Mouse (Mus musculus): ENCODE results near the gene Gzmc. TPM values are rescaled to one million over a fixed set of nuclear protein-coding genes. Genes with fewer than 3 reads are reported as not detected.
"Not testable (repeated sequence)": the region's sequence is repeated elsewhere in the genome, so short reads cannot be mapped to it uniquely, and the experiment has no call there.

Gene Gzmc
- polyA plus RNA-seq (2015; fragmentation: Nextera tagmentation; extraction: Ambion mirVana) = 0.17 and 0.43 TPM in 2 replicates

DNA sequence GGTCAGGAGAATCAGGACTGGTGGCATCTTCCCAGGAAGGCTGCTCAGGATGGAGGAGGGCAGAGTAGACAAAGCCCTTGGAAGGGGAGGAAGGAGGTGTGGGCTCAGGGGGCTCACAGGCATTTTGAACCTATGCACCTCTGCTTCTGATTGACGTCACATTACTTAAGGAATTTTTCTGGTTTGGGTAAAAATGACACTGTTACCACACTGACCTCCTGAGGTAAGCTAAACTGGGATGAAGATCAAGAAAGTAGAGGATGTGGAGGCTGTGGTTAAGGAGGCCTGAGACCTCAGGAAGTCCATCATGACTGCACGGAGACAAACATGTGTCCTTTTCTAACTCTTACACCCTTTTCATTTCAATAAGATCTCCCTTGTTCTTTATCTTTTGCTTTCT, at the start of gene Gzmc:
Gene Gzmc, minus strand, starts transcription at position 101 of the 400 bp plus-strand sequence.
- Histone ChIP-seq H3K27me3 (ENCODE audit: control insufficient read depth, insufficient read depth, low read length) (no peaks in the 10 kb centered on the region), H3K4me1 (ENCODE audit: control insufficient read depth, insufficient read depth, low read length) (no peaks in the 10 kb centered on the region)
- no peak for ATAC-seq (replicated peaks; ENCODE audit: extremely low read depth, insufficient read depth, low FRiP score)

DNA sequence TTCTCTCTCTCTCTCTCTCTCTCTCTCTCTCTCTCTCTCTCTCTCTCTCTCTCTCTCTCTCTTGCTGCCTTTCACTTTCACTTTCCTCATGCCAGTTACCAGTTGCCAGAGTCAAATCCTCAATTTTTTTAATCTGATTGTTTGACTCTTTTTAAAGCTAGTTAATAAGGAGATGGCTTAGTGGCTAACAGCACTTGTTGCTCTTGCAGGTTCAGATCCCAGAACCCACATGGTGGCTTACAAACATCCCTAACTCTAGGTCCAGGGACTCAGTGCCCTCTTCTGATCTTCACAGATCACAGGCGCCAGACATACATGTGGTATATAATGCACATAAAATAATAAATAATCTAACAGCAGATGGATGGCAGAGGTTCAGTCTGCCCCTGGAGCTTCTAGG, 49.4 kb upstream of the Gzmc start:
- no peaks in the 10 kb centered on the region for H3K27me3 ChIP-seq (ENCODE audit: control insufficient read depth, insufficient read depth, low read length)
- no peak for ATAC-seq (replicated peaks; ENCODE audit: extremely low read depth, insufficient read depth, low FRiP score)
- no peaks in the 10 kb centered on the region for H3K9me3 ChIP-seq (replicated peaks; ENCODE audit: control insufficient read depth, low read length)
- H3K27ac ChIP-seq (ENCODE audit: low read length) = no peak overlapping the region
- WGBS = 87% methylated on average over 1 of the region's 1 CpGs
- no peak overlapping the region for H3K9ac ChIP-seq (ENCODE audit: low read length)
- no peak overlapping the region for H3K4me2 ChIP-seq (ENCODE audit: low read depth, low read length)
- H3K36me3 ChIP-seq (ENCODE audit: control insufficient read depth, insufficient read depth) = no peaks in the 10 kb centered on the region
- no peaks in the 10 kb centered on the region for H3K4me1 ChIP-seq (ENCODE audit: control insufficient read depth, insufficient read depth, low read length)
- no peak overlapping the region for H3K4me3 ChIP-seq (ENCODE audit: low read length)

More for the DNA sequence above, at the start of gene Gzmc:
- no peaks in the 10 kb centered on the region for H3K36me3 ChIP-seq (ENCODE audit: control insufficient read depth, insufficient read depth)
- no peaks in the 10 kb centered on the region for H3K9me3 ChIP-seq (replicated peaks; ENCODE audit: control insufficient read depth, low read length)
- no peak within 1 kb of the TSS for H3K4me3 ChIP-seq (ENCODE audit: low read length)
- WGBS = 72% methylated on average over 2 of the region's 2 CpGs
- H3K27ac ChIP-seq (ENCODE audit: low read length) = no peak within 1 kb of the TSS
- H3K4me2 ChIP-seq (ENCODE audit: low read depth, low read length) = no peak within 1 kb of the TSS
- no peak within 1 kb of the TSS for H3K9ac ChIP-seq (ENCODE audit: low read length)

DNA sequence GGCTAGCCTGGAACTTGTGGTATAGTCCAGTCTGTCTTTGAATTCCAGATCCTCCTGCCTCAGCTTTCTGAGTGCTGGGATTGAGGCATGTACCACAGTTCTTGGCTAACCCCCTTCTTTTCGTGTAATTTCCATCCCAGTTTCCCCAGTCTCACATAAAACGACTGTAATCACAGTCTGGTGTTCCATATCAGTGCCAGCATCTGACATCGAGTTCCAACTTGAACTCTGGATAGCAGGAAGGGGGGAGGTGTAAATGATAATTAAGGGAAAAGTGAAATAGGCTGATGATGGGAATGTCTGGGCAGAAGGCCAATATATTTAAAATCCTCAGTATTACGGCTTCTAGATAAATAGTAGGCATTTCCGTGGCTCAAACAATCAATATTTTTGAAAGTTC, 46.6 kb upstream of the Gzmc start:
- Histone ChIP-seq H3K9me3 (replicated peaks; ENCODE audit: control insufficient read depth, low read length) (no peaks in the 10 kb centered on the region), H3K36me3 (ENCODE audit: control insufficient read depth, insufficient read depth) (no peaks in the 10 kb centered on the region), H3K27ac (ENCODE audit: low read length) (no peak overlapping the region), H3K4me1 (ENCODE audit: control insufficient read depth, insufficient read depth, low read length) (no peaks in the 10 kb centered on the region), H3K4me3 (ENCODE audit: low read length) (no peak overlapping the region), H3K4me2 (ENCODE audit: low read depth, low read length) (no peak overlapping the region), H3K27me3 (ENCODE audit: control insufficient read depth, insufficient read depth, low read length) (no peaks in the 10 kb centered on the region), H3K9ac (ENCODE audit: low read length) (no peak overlapping the region)
- whole genome bisulfite sequencing = 45% methylated on average over 5 of the region's 5 CpGs
- ATAC-seq (replicated peaks; ENCODE audit: extremely low read depth, insufficient read depth, low FRiP score) = no peak

DNA sequence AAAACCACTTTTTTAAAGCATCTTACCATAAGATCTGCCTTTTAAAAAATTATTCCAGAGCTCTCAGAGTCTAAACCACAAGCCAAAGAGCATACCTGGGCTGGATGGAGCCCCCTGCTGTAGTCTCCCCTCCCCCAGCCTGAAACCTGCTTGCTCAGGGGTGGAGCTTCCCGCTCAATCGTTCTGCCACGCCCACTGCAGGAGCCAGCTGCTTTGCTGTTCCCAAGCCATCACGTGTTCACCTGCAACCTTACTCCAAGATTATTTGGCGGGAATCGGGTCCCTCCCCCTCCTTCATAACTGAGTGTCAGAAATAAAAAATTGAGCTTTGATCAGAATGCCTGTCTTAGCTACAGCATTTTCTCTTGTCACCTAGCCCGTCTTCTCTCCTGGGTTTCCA, 44.2 kb upstream of the Gzmc start:
- H3K4me2 ChIP-seq (ENCODE audit: low read depth, low read length); H3K27me3 ChIP-seq (ENCODE audit: control insufficient read depth, insufficient read depth, low read length); H3K9me3 ChIP-seq (replicated peaks; ENCODE audit: control insufficient read depth, low read length); ATAC-seq (replicated peaks; ENCODE audit: extremely low read depth, insufficient read depth, low FRiP score); H3K4me1 ChIP-seq (ENCODE audit: control insufficient read depth, insufficient read depth, low read length); H3K4me3 ChIP-seq (ENCODE audit: low read length); H3K9ac ChIP-seq (ENCODE audit: low read length); H3K27ac ChIP-seq (ENCODE audit: low read length); H3K36me3 ChIP-seq (ENCODE audit: control insufficient read depth, insufficient read depth): not testable (repeated sequence)
- 38% methylated on average over 7 of the region's 7 CpGs for WGBS

DNA sequence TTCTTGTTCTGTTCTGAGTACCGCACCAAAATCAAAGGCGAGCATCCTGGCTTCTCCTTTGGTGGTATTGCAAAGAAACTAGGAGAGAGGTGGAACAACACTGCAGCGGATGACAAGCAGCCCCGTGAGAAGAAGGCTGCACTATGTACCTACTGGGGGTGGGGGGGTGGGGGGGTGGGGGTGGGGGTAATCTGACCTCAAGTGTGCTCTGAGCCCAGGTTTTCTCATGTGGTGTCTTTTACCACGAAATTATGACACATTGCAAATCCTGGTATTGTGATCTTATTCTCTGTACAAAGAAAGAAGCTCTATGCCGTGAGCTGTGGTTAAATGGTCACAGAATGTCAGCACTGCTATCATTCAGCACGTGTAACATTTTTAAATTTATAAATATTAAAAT, 41.6 kb upstream of the Gzmc start:
- WGBS = 68% methylated on average over 7 of the region's 7 CpGs
- H3K9ac ChIP-seq (ENCODE audit: low read length); H3K27ac ChIP-seq (ENCODE audit: low read length); ATAC-seq (replicated peaks; ENCODE audit: extremely low read depth, insufficient read depth, low FRiP score); H3K4me2 ChIP-seq (ENCODE audit: low read depth, low read length); H3K27me3 ChIP-seq (ENCODE audit: control insufficient read depth, insufficient read depth, low read length); H3K36me3 ChIP-seq (ENCODE audit: control insufficient read depth, insufficient read depth); H3K4me1 ChIP-seq (ENCODE audit: control insufficient read depth, insufficient read depth, low read length); H3K4me3 ChIP-seq (ENCODE audit: low read length); H3K9me3 ChIP-seq (replicated peaks; ENCODE audit: control insufficient read depth, low read length): not testable (repeated sequence)

DNA sequence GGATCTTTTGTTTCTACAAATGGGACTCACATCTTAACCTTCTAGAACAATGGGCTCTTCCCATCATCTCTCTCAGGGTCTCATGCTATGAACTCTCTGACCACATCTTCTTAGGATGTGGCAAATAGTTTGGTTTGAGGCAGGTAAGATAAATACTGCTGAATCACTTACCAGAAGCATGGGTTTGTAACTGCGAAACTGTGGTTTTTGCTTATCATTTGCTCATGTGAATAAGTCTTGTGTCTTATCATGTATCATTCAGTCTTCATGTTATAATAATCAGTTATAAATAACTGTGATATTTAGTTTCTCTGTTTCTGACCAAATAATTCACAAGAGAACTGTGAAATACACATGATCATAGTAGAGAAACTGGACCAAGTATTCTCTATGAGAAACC, 31.7 kb upstream of the Gzmc start:
- H3K4me2 ChIP-seq (ENCODE audit: low read depth, low read length) = no peak overlapping the region
- H3K9ac ChIP-seq (ENCODE audit: low read length) = no peak overlapping the region
- no peak overlapping the region for H3K27ac ChIP-seq (ENCODE audit: low read length)
- no peaks in the 10 kb centered on the region for H3K36me3 ChIP-seq (ENCODE audit: control insufficient read depth, insufficient read depth)
- no peaks in the 10 kb centered on the region for H3K9me3 ChIP-seq (replicated peaks; ENCODE audit: control insufficient read depth, low read length)
- 88% methylated on average over 1 of the region's 1 CpGs for whole genome bisulfite sequencing
- H3K27me3 ChIP-seq (ENCODE audit: control insufficient read depth, insufficient read depth, low read length) = no peaks in the 10 kb centered on the region
- ATAC-seq (replicated peaks; ENCODE audit: extremely low read depth, insufficient read depth, low FRiP score) = no peak
- no peaks in the 10 kb centered on the region for H3K4me1 ChIP-seq (ENCODE audit: control insufficient read depth, insufficient read depth, low read length)
- no peak overlapping the region for H3K4me3 ChIP-seq (ENCODE audit: low read length)

DNA sequence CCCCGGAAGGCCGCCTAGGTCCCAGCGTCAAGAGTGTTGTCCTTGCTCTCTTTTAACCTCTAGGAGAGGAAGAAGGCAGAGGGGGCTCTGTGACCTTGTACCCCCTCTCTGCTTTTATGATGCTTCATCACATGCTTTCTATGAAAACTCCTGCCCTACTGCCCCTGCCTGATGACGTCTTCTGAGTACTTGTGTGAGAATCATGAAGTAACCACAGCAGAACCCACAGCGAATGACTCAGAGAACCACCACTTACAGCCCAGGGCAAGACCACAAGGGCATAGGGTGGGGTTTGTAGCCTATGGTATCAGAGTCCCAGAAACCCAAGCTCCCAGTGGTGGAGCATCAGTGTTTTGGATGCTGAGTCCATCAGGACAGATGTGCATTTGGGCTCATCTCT, 27.7 kb upstream of the Gzmc start, which contains the start of gene Gzmb:
Gene Gzmb, minus strand, starts transcription at position 108 of the 400 bp plus-strand sequence.
- H3K27ac ChIP-seq (ENCODE audit: low read length) = no peak within 1 kb of the TSS
- no peaks in the 10 kb centered on the region for H3K27me3 ChIP-seq (ENCODE audit: control insufficient read depth, insufficient read depth, low read length)
- no peak within 1 kb of the TSS for H3K4me3 ChIP-seq (ENCODE audit: low read length)
- H3K9ac ChIP-seq (ENCODE audit: low read length) = no peak within 1 kb of the TSS
- no peaks in the 10 kb centered on the region for H3K9me3 ChIP-seq (replicated peaks; ENCODE audit: control insufficient read depth, low read length)
- no peak for ATAC-seq (replicated peaks; ENCODE audit: extremely low read depth, insufficient read depth, low FRiP score)
- H3K4me2 ChIP-seq (ENCODE audit: low read depth, low read length) = no peak within 1 kb of the TSS
- H3K36me3 ChIP-seq (ENCODE audit: control insufficient read depth, insufficient read depth) = no peaks in the 10 kb centered on the region
- 77% methylated on average over 5 of the region's 5 CpGs for WGBS
- no peaks in the 10 kb centered on the region for H3K4me1 ChIP-seq (ENCODE audit: control insufficient read depth, insufficient read depth, low read length)

DNA sequence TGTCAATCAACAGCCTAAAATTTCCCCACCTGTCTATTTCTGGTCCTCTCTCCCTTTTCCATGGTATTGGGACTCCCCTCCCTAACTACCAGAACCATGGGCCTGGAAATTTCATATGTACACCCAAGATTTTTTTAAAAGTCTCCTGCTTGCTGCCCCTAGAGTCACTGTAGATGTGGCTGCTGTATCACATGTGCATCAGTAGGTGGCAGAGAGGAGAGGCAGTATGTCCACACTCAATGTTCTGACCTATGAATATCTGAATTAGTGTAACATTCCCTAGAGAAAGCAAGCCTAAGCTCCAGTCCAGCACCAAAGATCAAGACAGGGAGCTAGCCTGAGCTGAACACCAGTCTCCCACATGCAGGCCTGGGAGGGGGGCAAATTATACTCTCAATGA, 6.0 kb upstream of the Gzmc start:
- no peak for ATAC-seq (replicated peaks; ENCODE audit: extremely low read depth, insufficient read depth, low FRiP score)
- Histone ChIP-seq H3K4me3 (ENCODE audit: low read length) (no peak overlapping the region), H3K27me3 (ENCODE audit: control insufficient read depth, insufficient read depth, low read length) (no peaks in the 10 kb centered on the region), H3K9me3 (replicated peaks; ENCODE audit: control insufficient read depth, low read length) (no peaks in the 10 kb centered on the region), H3K4me2 (ENCODE audit: low read depth, low read length) (no peak overlapping the region), H3K4me1 (ENCODE audit: control insufficient read depth, insufficient read depth, low read length) (no peaks in the 10 kb centered on the region), H3K9ac (ENCODE audit: low read length) (no peak overlapping the region), H3K27ac (ENCODE audit: low read length) (no peak overlapping the region), H3K36me3 (ENCODE audit: control insufficient read depth, insufficient read depth) (no peaks in the 10 kb centered on the region)

DNA sequence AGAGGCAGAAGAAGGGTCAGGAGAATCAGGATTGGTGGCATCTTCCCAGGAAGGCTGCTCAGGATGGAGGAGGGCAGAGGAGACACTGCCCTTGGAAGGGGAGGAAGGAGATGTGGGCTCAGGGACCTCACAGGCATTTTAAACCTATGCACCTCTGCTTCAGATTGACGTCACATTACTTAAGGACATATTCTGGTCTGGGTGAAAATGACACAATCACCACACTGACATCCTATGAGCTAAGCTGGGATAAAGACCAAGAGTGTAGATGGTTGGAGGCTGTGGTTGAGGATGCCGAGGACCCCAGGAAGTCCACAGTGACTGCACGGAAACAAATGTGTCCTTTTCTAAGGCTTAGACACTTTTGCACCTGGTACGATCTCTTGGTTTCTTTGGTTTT, 23.1 kb downstream of the Gzmc start, which contains the start of gene Gzmf:
Gene Gzmf, minus strand, starts transcription at position 101 of the 400 bp plus-strand sequence.
- WGBS = 86% methylated on average over 4 of the region's 4 CpGs
- no peak within 1 kb of the TSS for H3K27ac ChIP-seq (ENCODE audit: low read length)
- H3K4me2 ChIP-seq (ENCODE audit: low read depth, low read length) = no peak within 1 kb of the TSS
- H3K9me3 ChIP-seq (replicated peaks; ENCODE audit: control insufficient read depth, low read length) = no peaks in the 10 kb centered on the region
- no peak within 1 kb of the TSS for H3K4me3 ChIP-seq (ENCODE audit: low read length)
- H3K9ac ChIP-seq (ENCODE audit: low read length) = no peak within 1 kb of the TSS
- no peaks in the 10 kb centered on the region for H3K27me3 ChIP-seq (ENCODE audit: control insufficient read depth, insufficient read depth, low read length)
- H3K4me1 ChIP-seq (ENCODE audit: control insufficient read depth, insufficient read depth, low read length) = no peaks in the 10 kb centered on the region
- no peaks in the 10 kb centered on the region for H3K36me3 ChIP-seq (ENCODE audit: control insufficient read depth, insufficient read depth)
- no peak for ATAC-seq (replicated peaks; ENCODE audit: extremely low read depth, insufficient read depth, low FRiP score)

DNA sequence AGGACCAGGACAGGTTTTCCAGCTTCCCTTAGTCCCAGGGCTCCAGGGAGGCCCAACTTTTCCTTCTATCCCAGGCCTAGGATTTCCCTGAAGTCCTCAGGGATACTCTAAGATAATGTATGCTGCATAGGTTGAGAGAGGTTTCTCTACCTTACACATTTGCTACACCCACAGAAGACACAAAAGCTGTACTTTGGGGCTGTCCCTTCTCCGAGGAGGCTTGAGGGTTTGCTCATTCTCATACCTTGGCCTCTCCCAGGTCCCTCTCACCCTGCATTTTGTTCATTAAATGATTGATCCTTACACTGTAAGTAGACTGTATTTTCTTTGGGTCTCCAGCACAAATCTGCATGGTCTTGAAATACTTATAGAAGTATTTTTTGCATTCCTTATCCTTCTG, 28.8 kb downstream of the Gzmc start:
- Histone ChIP-seq H3K4me2 (ENCODE audit: low read depth, low read length) (no peak overlapping the region), H3K9me3 (replicated peaks; ENCODE audit: control insufficient read depth, low read length) (no peaks in the 10 kb centered on the region), H3K9ac (ENCODE audit: low read length) (no peak overlapping the region), H3K4me3 (ENCODE audit: low read length) (no peak overlapping the region), H3K27ac (ENCODE audit: low read length) (no peak overlapping the region), H3K4me1 (ENCODE audit: control insufficient read depth, insufficient read depth, low read length) (no peaks in the 10 kb centered on the region), H3K27me3 (ENCODE audit: control insufficient read depth, insufficient read depth, low read length) (no peaks in the 10 kb centered on the region), H3K36me3 (ENCODE audit: control insufficient read depth, insufficient read depth) (no peaks in the 10 kb centered on the region)
- WGBS = 90% methylated on average over 1 of the region's 1 CpGs
- ATAC-seq (replicated peaks; ENCODE audit: extremely low read depth, insufficient read depth, low FRiP score) = no peak
